Mouse (Mus musculus) stomach, postnatal 0 days (tissue): ENCODE measurements around the gene Olfr549.

Experiments used
- CTCF ChIP-seq: IDR thresholded peaks from 2 replicates; pipeline ENCODE4 v1.5.1; 2016; ENCODE audit warnings: antibody characterized with exemption, low read depth, mild to moderate bottlenecking, moderate library complexity
- EP300 ChIP-seq: optimal IDR thresholded peaks from 2 replicates; pipeline ENCODE3; 2016; ENCODE audit warnings: antibody characterized with exemption

- no peak for TF ChIP-seq CTCF
- TF ChIP-seq EP300: no peak
These were observed 33.2 kb upstream of the Olfr549 start for GRCm38 (mm10) chr7:102516261-102517050.
